Mouse (Mus musculus) heart, postnatal 36 days (tissue): ENCODE data around the gene Pdzd11. TPM values are rescaled to one million over a fixed set of nuclear protein-coding genes. Genes with fewer than 3 reads are reported as not detected.

ENCODE experiments used
- DNase-seq, 2 experiments: peaks; one replicate each; pipeline ENCODE4 v3.0.0; 2021 to 2022
- intact Hi-C: fragments of 180-260 bp; cut with DNase I; formaldehyde crosslinking; loops from one replicate; pipeline ENCODE4 v1.15.1; 2025
- total RNA-seq, 2 experiments: library from RNA; stranded (reverse); gene quantifications; 2 replicates each; pipeline ENCODE4 v1.2.3; 2021

Pdzd11 gene
- 10 to 100 TPM; 25.8 to 28.3 TPM for total RNA-seq

DNA sequence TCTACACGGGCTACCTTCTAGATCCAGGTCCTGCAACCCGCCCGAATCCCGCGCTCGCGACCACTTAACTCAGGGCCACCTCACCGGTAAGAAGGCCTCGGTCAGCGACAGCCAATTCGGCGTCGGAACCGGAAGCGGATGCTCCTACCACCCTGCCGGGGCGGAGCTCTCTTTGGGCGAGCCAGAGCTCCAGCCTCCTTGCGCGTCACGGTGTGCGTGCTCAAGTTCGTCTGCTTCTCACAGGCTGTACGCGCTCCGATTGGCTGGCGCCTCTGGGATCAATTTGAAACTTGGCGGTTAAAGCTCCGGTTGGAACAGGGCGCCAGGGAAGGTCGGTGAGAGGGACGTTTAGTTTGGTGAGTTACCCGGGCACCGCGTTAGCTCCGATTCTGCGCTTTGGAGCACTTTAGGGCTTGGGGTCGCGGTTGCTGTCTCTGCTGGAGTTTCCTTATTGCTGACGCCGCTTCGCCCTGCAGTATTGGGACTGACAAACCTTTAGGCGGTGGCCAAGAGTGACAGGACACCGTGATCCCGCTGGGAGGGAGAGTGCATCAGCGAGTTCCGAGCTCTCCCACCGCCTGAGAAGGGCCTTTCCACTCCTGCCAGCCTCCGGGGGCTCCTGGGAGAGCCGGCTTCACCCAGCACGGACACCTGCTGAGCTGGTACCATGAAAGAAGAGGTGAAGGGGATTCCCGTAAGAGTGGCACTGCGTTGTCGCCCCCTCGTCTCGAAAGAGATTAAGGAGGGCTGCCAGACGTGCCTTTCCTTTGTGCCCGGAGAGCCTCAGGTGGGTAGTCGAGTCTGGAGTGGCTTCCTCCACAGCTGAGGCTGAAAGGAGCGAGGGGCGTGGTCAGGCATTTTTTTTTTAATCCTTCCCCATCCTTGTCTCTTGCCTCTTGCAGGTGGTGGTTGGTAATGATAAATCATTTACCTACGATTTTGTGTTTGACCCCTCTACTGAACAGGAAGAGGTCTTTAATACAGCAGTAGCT, at the start of gene Pdzd11:
Pdzd11 (minus strand) TSS at position 767 of the 992 bp plus-strand sequence.
- DNase-seq: peak; percentile 82 to 83
- intact Hi-C loops: loop anchor here (10.0 kb wide), 1 partner anchor 319 kb away; no protein-coding TSS in a partner anchor

DNA sequence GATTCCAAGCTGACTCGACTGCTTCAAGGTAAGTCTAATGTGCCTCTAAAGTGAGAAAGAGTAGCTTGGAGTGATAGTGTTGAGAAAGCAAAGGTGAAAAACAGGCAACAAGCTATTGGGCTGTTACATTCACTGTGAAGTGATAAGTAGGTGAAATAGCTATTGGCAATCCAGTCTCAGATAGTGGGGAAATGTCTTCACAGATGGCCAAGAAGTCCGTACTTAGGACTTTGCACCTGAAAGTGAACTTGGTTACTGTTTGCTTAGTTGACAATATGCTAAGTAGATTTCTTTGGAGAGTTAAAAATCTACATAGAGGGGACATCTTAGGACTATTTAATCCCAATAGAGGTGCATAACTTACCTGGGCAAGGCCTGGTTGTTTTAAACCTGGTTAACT, 38.5 kb upstream of the Pdzd11 start:
- DNase-seq: no peak
- intact Hi-C loops: no loop called here

DNA sequence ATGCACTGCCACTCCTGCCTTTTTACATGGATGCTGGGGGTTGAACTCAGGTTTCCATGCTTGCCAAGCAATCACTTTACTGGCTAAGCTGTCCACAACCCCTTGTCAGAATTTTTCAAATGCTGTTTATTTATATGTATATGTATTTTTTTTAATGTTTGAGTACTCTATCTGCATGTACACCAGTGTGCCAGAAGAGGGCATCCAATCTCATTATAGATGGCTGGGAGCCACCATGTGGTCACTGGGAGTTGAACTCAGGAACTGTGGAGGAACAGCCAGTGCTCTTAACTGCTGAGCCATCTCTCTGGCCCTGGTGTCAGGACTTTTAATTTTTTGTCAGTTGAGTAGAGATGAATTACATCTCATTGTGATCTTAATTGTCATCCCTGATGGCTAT, 26.5 kb upstream of the Pdzd11 start:
- DNase-seq: no peak
- intact Hi-C loops: no loop called here

DNA sequence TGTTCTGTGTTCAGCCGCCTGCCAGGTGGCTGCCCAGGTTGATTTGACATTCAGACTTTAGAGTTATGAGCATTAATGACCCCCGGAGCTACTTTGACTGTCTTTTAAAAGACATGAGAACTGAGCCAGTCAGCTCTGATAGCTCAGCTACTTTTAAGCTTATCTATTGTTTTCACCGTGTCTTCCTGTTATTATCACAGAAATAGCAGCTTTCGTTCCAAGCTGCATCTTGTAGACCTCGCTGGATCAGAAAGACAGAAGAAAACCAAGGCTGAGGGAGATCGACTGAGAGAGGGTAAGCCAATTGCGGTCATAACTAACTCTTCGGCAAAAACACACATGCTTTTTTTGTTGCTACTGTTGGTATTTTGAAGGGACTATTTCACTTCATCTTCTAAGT, 12.1 kb upstream of the Pdzd11 start:
- intact Hi-C loops: no loop called here
- DNase-seq: no peak

DNA sequence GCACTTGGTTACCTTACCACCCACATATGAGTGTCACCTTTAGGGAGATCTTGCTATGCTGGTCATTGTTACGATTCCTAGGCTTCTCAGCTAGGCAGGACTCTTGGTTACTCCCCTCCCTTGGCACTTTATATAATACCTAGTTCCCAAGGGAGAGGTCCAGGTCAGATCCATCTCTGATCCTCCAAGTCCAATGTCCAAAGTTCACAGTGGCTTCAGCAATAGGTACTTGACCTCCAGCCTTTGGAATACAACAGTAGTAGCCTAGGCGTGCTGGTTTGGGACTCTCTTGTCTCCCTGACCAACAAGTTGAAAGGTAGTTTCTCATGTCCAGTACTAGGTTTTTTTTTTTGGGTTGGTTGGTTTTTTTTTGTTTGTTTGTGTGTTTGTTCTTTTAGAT, 2.7 kb upstream of the Pdzd11 start:
- intact Hi-C loops: loop anchor here (10.0 kb wide), 1 partner anchor 316 kb away; no protein-coding TSS in a partner anchor
- DNase-seq: no peak

DNA sequence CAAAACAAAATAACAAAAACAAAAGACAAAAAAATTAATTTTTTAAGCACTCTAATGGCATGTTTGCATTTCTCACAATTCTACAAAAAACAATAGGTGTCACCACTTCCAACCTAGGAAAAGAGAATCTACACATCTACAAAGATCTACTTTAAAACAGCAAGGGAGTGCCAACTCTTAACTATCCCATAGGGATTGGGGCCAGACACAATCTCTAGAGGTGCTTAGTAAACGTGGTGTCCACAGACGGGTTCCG, 894 bp downstream of the Pdzd11 start, which contains the start of gene Kif4:
Kif4 (plus strand) TSS at position 192 of the 256 bp plus-strand sequence.
- no peak for DNase-seq
- intact Hi-C loops: loop anchor here (10.0 kb wide), 1 partner anchor 319 kb away; no protein-coding TSS in a partner anchor

DNA sequence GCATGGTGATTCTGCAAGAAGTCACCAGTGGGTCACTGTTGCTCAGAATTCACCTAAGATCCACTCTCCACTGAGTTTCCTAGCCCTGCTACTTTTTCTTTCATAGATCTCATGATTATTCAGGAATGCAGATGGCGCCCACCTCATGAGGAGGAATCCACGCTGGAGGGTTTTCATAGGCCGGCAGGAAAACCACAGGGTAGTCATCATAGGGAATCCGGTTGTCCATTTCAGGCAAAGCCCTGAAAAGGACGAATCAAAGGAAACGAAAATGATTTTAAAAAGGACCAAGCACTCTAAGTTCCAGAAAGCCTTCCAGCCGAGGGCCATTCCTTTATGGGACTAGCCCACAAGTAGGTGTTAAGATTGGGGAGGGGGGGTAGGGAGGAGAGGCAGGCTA, 1.2 kb downstream of the Pdzd11 start:
- intact Hi-C loops: loop anchor here (10.0 kb wide), 1 partner anchor 320 kb away; no protein-coding TSS in a partner anchor
- DNase-seq: no peak

DNA sequence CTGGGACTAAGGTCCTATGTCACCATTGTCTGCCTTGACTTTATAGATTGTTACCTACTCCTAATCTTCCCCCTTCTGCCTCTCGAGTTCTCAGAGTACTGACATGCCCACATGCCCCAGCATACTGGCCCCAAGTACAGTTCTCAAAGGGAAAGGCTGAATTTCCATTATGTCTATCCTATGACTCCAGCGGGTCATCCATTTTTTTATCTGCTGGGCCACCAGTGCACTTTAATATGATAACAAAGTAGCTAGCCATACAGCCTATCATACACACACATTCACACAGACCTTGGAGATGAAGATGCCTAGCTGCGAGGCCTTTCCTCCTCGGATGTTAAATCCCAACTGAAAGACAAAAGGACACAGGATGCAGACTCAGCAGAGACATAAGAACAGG, 2.1 kb downstream of the Pdzd11 start:
- no peak for DNase-seq
- intact Hi-C loops: loop anchor here (10.0 kb wide), 1 partner anchor 321 kb away; no protein-coding TSS in a partner anchor

DNA sequence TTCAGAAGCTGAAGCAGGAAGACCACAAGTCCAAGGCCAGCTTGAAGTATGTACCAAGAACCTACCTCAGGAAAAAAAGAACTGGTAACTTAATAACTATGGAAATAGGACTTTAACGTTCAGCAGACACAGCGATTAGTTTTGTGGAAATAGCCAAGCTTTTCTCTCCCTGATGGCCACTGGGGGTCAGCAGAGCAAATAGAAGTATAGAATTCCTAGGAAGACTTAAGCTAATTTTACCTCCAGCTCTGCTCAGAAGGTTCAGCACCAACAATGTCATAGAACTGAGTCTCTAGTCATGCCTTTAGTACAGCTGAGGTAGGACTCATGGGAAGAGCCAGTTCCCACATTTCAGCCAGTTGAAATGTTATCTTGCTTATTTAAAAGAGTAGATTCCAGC, 5.0 kb downstream of the Pdzd11 start:
- no peak for DNase-seq
- intact Hi-C loops: loop anchor here (2.0 to 10.0 kb wide), 2 partner anchors 117 to 323 kb away; no protein-coding TSS in a partner anchor

DNA sequence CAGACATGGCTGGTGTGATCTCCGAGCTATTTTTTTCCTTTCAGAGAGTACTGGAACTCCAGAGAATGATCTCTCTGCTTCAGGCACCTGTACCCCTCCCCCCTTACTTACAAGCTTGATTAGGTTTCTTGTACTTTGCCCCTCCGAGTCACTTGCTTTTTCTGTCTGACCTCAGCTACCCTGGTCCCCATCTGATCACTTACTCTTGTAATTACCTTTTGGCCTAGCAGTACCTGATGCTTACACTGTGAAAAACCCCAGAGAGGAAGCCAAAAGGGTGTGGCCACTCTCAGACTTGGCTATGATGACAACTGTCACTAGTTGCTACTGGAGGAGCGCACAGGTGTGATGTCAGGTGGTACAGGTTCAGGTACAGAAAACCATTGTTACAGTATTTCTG, 7.9 kb downstream of the Pdzd11 start:
- intact Hi-C loops: no loop called here
- no peak for DNase-seq

DNA sequence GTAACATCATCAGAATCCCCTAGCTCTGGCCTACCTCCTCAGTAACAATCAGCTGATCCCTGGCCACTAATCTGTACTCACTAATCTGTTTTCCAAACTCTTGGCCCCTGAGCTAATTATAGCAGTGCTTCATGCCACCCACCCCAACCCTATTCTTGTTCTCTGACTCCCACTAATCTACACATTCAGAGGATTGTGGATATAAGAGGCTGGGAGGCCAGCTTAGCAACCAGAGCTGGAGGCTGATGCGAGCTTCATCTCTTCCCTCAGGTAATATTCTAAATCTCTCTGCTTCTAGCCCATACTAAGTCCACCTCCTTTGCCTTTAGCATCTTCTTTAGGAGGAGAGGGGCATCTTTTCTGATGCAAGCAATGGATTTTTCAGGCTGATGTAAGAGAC, 21.1 kb downstream of the Pdzd11 start, which contains the start of gene Arr3:
Arr3 (plus strand) TSS at position 184 of the 400 bp plus-strand sequence.
- intact Hi-C loops: no loop called here
- no peak for DNase-seq

DNA sequence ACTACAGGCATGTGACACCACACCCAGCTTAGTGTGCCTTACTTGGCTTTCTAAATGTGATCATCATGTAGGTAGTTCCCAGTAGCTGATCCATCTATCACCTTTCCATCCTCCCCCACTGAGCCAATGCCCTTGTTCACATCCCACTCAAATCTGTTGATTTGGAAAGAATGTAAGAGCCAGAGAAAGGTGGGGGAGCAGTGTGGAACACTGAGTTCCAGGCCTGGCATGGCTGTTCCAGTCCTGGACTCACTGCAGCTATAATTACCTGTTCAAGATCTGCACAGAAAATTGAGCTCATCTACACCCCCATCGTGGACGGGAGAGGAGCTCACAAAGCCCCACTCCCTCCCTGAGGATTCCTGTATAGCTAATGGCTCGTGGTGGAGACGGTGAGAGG, 26.6 kb downstream of the Pdzd11 start:
- no peak for DNase-seq
- intact Hi-C loops: no loop called here

DNA sequence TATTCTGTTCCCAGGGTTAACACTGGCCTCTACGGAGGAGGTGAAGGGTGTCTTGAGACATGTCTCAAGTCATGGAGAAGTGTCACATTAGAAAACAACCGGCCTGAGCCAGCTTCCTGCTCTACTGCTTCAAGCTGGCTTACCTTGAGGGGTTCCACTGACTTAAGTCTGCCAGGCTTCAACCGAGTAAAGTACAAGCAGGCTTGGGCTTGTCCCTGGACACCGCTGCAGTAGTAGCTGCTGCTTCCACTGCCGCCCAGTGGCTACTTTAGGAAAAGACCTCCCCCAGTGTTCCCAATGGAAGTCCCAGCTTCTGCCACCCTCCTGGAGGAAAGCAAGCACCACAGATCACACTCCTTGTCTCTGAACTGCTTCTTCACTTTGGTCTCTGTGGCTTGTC, 28.9 kb downstream of the Pdzd11 start:
- DNase-seq: peak; percentile 5 to 9
- intact Hi-C loops: no loop called here

DNA sequence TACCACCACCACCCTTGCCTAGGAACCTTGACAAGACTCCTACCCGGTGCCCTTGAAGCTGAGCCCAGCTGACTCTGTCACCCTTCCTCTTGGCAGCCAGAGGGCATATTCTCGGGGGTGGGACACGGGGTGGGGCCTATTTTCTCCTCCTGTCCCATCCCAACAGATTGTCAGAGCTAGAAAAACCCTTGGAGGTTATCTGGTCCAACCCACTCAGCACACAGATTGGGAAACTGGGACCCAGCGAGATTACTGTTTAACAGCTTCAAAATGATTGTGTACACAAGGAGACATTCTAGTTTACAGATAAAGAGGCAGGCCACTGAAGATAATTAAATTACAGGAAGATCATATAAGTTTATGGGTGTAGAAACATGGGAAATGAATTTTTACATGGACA, 31.6 kb downstream of the Pdzd11 start, which contains the start of gene P2ry4:
P2ry4 (minus strand) TSS at position 79 of the 400 bp plus-strand sequence.
- intact Hi-C loops: no loop called here
- DNase-seq: no peak

Other genes with a start within 250 kb of the Pdzd11 start
- not detected for gene Otud6a, start 197.6 kb downstream of the Pdzd11 start, total RNA-seq
- under 1 TPM in 1 of 2 experiments, not detected in 1; 0.25 TPM for gene Awat2, start 183.9 kb downstream of the Pdzd11 start, total RNA-seq
- gene Igbp1, start 132.3 kb downstream of the Pdzd11 start, total RNA-seq: 10 to 100 TPM; 43.0 to 43.2 TPM
- not detected for gene Dgat2l6, start 101.7 kb downstream of the Pdzd11 start, total RNA-seq
- not detected for gene Awat1, start 54.3 kb downstream of the Pdzd11 start, total RNA-seq
- not detected for gene P2ry4, start 31.7 kb downstream of the Pdzd11 start, total RNA-seq
- not detected for gene Arr3, start 21.1 kb downstream of the Pdzd11 start, total RNA-seq
- under 1 TPM; 0.36 to 0.87 TPM for gene Kif4, start 831 bp downstream of the Pdzd11 start, total RNA-seq
- gene Gdpd2, start 103.3 kb upstream of the Pdzd11 start, total RNA-seq: not detected
- gene Dlg3, start 141.2 kb upstream of the Pdzd11 start, total RNA-seq: 1 to 10 TPM; 3.0 to 3.4 TPM